Mouse (Mus musculus): ENCODE measurements at regions not wholly inside any gene's neighbourhood (a gene's known extent, or its start where the extent isn't known, plus 50 kb on each side); places are given as distances from the start of the nearest gene placed in this dataset.

DNA sequence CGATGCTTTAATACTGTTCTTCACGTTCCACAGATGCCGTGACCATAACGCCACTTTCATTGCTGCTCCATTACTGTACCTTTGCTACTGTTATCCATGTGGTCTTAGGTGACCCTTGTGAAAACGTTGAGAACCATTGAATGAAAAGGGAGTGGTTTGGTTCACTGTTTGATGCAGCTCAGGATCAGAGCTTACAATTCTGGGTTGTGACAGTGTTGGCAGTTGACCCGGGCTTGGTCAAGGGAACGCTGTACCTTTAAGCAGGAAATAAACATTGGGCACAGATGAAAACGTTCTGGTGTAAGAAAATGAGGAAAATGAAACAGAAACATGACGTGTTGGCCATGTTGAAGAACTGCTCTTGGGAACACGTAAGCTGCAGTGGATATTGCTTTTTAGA lies 401.3 kb upstream of the Slc30a5 start:
- no peak for TF ChIP-seq CTCF (IDR thresholded peaks at IDR 0.05; ENCODE audit: low read depth)
- no peak for TF ChIP-seq EP300 (IDR thresholded peaks at IDR 0.05; ENCODE audit: low read depth)

All from liver, embryonic 14.5 days (tissue).